Mouse (Mus musculus) neural tube, embryonic 11.5 days (tissue): ENCODE measurements around the gene Rin2. TPM values are rescaled to one million over a fixed set of nuclear protein-coding genes. Genes with fewer than 3 reads are reported as not detected.

ENCODE experiments used
- ATAC-seq: fragments of 200-750 bp; cut with Nextera tagmentation; 2 replicates; pipeline ENCODE4 v1.8.0; 2017; ENCODE audit warnings: moderate number of reproducible peaks, mild to moderate bottlenecking, moderate TSS enrichment, moderate library complexity; ENCODE audit not compliant: insufficient read depth, low FRiP score, low TSS enrichment
- DNase-seq: peaks from one replicate; pipeline ENCODE4 v3.0.0-alpha.2; 2015; ENCODE audit warnings: low spot score
- H3K27ac ChIP-seq: fragments of 300-500 bp; sonication (generic); 2 replicates; pipeline ENCODE4 v1.5.1; 2014; ENCODE audit warnings: low read depth, mild to moderate bottlenecking, low read length
- H3K27me3 ChIP-seq: fragments of 300-500 bp; sonication (generic); 2 replicates; pipeline ENCODE4 v1.6.1; 2014; ENCODE audit warnings: mild to moderate bottlenecking, low read length, mixed read lengths; ENCODE audit not compliant: control insufficient read depth, insufficient read depth
- H3K36me3 ChIP-seq: fragments of 300-500 bp; sonication (generic); 2 replicates; pipeline ENCODE4 v1.6.1; 2014; ENCODE audit warnings: mild to moderate bottlenecking, low read length, moderate library complexity, mixed read lengths; ENCODE audit not compliant: control insufficient read depth, insufficient read depth
- H3K4me1 ChIP-seq: fragments of 300-500 bp; sonication (generic); 2 replicates; pipeline ENCODE4 v1.6.1; 2014; ENCODE audit warnings: low read length, mixed read lengths; ENCODE audit not compliant: control insufficient read depth, insufficient read depth
- H3K4me2 ChIP-seq: fragments of 300-500 bp; sonication (generic); 2 replicates; pipeline ENCODE4 v1.6.1; 2014; ENCODE audit warnings: low read depth, mild to moderate bottlenecking, moderate library complexity
- H3K4me3 ChIP-seq: fragments of 300-500 bp; sonication (generic); 2 replicates; pipeline ENCODE4 v1.5.1; 2014; ENCODE audit warnings: low read depth, low read length
- H3K9ac ChIP-seq: fragments of 300-500 bp; sonication (generic); 2 replicates; pipeline ENCODE4 v1.6.1; 2014; ENCODE audit warnings: mild to moderate bottlenecking, low read length
- H3K9me3 ChIP-seq: fragments of 300-500 bp; sonication (generic); 2 replicates; pipeline ENCODE4 v1.6.1; 2016; ENCODE audit warnings: low read length; ENCODE audit not compliant: control insufficient read depth
- WGBS: fragments of 180-500 bp; shearing (Covaris S2); extraction: QIAGEN DNeasy Blood & Tissue Kit; methylation state at CpG from one replicate; pipeline ENCODE4 v1.1.7; 2014; 5-methylcytosine and 5-hydroxymethylcytosine counted together
- polyA plus RNA-seq: library from polyadenylated mRNA; unstranded; fragments of >200 nt; fragmentation: Nextera tagmentation; extraction: Ambion mirVana; gene quantifications from 2 replicates; pipeline ENCODE4 v1.2.1, GENCODE M21; 2014

The Rin2 gene
- polyA plus RNA-seq, 1 experiment from 2014 or later, result 22.0 TPM

GRCm38 (mm10) chr2:145801322-145802052 lies 126.5 kb downstream of the Rin2 start:
- Histone ChIP-seq H3K27me3 (no peaks in the 10 kb centered on the region), H3K4me3 (no peak overlapping the region), H3K9me3 (no peaks in the 10 kb centered on the region), H3K4me1 (no peaks in the 10 kb centered on the region), H3K4me2 (no peak overlapping the region), H3K27ac (no peak overlapping the region), H3K36me3 (no peaks in the 10 kb centered on the region), H3K9ac (no peak overlapping the region)
- DNase-seq, result no peak
- ATAC-seq, result no peak
- 79% methylated on average over 9 of the region's 9 CpGs for WGBS

DNA sequence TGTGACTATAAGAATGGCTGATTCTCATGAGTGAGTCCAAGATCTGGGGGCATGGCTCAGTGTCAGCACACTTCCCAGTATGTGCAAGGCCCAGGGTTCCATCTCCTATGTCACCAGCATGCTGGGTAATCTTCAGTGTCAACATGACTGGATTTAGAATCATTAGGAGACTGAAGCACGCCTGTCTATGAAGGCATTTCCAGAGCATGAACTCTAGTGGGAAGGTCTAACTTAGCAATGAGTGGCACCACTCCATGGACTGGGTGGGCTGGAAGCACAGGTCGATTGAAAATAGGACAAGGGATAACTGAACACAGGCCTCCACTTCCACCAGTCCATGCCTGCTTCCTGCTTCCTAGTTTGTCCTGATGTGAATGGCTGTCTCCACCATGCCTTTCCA lies 127.6 kb downstream of the Rin2 start:
- no peaks in the 10 kb centered on the region for H3K9me3 ChIP-seq
- ATAC-seq, result no peak
- no peaks in the 10 kb centered on the region for H3K4me1 ChIP-seq
- no peak overlapping the region for H3K4me3 ChIP-seq
- H3K36me3 ChIP-seq, result no peaks in the 10 kb centered on the region
- H3K4me2 ChIP-seq, result no peak overlapping the region
- WGBS, result 77% methylated on average over 2 of the region's 2 CpGs
- H3K27ac ChIP-seq, result no peak overlapping the region
- no peak overlapping the region for H3K9ac ChIP-seq
- DNase-seq, result no peak
- H3K27me3 ChIP-seq, result no peaks in the 10 kb centered on the region

GRCm38 (mm10) chr2:145803822-145804342 lies 128.9 kb downstream of the Rin2 start:
- Histone ChIP-seq H3K36me3 (no peaks in the 10 kb centered on the region), H3K9ac (no peak overlapping the region), H3K9me3 (no peaks in the 10 kb centered on the region), H3K4me1 (no peaks in the 10 kb centered on the region), H3K4me2 (no peak overlapping the region), H3K27ac (no peak overlapping the region), H3K4me3 (no peak overlapping the region), H3K27me3 (no peaks in the 10 kb centered on the region)
- ATAC-seq (no peak), DNase-seq (no peak)
- WGBS, result 95% methylated on average over 9 of the region's 10 CpGs

- ATAC-seq (no peak), DNase-seq (no peak)
- Histone ChIP-seq H3K9me3 (no peaks in the 10 kb centered on the region), H3K4me2 (no peak overlapping the region), H3K4me1 (no peaks in the 10 kb centered on the region), H3K36me3 (no peaks in the 10 kb centered on the region), H3K27ac (no peak overlapping the region), H3K9ac (no peak overlapping the region), H3K27me3 (no peaks in the 10 kb centered on the region), H3K4me3 (no peak overlapping the region)
- WGBS, result 95% methylated on average over 6 of the region's 6 CpGs
These were observed 129.5 kb downstream of the Rin2 start for GRCm38 (mm10) chr2:145804524-145804923.

DNA sequence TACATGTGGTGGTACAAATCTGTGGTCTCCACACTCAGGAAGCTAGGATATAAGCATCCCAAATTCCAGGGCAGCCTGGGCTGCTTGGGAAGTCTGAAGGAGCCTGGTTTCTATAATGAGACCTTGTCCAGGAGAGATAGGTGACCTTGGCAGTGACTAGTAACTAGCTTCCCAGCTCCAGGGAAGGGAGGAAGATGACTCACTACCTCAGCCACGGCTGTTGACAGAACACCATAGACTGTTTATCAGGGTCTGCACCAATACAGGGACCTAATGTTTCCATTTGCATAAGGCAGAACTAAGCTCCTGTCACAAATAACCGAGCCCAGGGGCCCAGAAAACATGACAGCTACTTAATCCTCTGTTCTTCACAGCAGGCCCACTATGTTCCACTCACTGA lies 132.3 kb downstream of the Rin2 start:
- Histone ChIP-seq H3K4me2 (no peak overlapping the region), H3K9ac (no peak overlapping the region), H3K27me3 (no peaks in the 10 kb centered on the region), H3K36me3 (no peaks in the 10 kb centered on the region), H3K27ac (no peak overlapping the region), H3K9me3 (no peaks in the 10 kb centered on the region), H3K4me1 (no peaks in the 10 kb centered on the region), H3K4me3 (no peak overlapping the region)
- DNase-seq (no peak), ATAC-seq (no peak)
- 74% methylated on average over 2 of the region's 2 CpGs for WGBS

GRCm38 (mm10) chr2:145808251-145808650 lies 133.2 kb downstream of the Rin2 start:
- DNase-seq (no peak), ATAC-seq (no peak)
- Histone ChIP-seq H3K9me3 (no peaks in the 10 kb centered on the region), H3K27me3 (no peaks in the 10 kb centered on the region), H3K4me3 (no peak overlapping the region), H3K9ac (no peak overlapping the region), H3K4me2 (no peak overlapping the region), H3K36me3 (no peaks in the 10 kb centered on the region), H3K4me1 (no peaks in the 10 kb centered on the region), H3K27ac (no peak overlapping the region)
- 95% methylated on average over 2 of the region's 2 CpGs for WGBS

GRCm38 (mm10) chr2:145808667-145809066 lies 133.7 kb downstream of the Rin2 start:
- no peak overlapping the region for H3K4me2 ChIP-seq
- H3K9ac ChIP-seq, result no peak overlapping the region
- H3K4me3 ChIP-seq, result no peak overlapping the region
- 95% methylated on average over 6 of the region's 6 CpGs for WGBS
- no peaks in the 10 kb centered on the region for H3K36me3 ChIP-seq
- no peak overlapping the region for H3K27ac ChIP-seq
- no peaks in the 10 kb centered on the region for H3K4me1 ChIP-seq
- ATAC-seq (no peak), DNase-seq (no peak)
- no peaks in the 10 kb centered on the region for H3K27me3 ChIP-seq
- no peaks in the 10 kb centered on the region for H3K9me3 ChIP-seq

GRCm38 (mm10) chr2:145810676-145811075 lies 135.7 kb downstream of the Rin2 start:
- Histone ChIP-seq H3K9me3 (0 out of 2 replicates have a peak, but pooled peaks cover under 1% of the 10 kb centered on the region), H3K9ac (no peak overlapping the region), H3K4me3 (no peak overlapping the region), H3K36me3 (no peaks in the 10 kb centered on the region), H3K4me2 (no peak overlapping the region), H3K27ac (no peak overlapping the region), H3K4me1 (no peaks in the 10 kb centered on the region), H3K27me3 (no peaks in the 10 kb centered on the region)
- ATAC-seq (no peak), DNase-seq (no peak)
- 60% methylated on average over 5 of the region's 5 CpGs for WGBS

DNA sequence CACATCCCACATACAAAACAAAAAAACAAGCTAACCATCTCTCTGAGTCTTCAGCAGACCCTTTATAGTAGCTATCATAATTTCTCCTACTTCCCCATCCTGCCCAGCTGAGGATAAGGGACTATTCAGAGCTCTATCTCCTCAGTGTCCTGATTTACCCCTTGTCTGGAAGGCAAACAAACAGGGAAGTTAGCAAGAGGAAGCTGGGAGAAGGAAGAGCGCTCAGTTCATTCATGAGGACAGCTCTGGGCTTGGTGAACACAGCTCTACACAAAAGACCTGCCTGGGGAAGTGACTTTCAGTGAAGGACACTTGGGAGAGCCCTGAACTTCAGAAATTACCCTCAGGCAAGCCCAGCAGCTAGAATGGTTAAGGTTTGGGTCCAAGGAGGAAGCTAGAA lies 137.8 kb downstream of the Rin2 start:
- Histone ChIP-seq H3K4me2 (no peak overlapping the region), H3K9ac (no peak overlapping the region), H3K27me3 (no peaks in the 10 kb centered on the region), H3K36me3 (no peaks in the 10 kb centered on the region), H3K4me3 (no peak overlapping the region), H3K4me1 (no peaks in the 10 kb centered on the region), H3K9me3 (peaks cover 10% of the 10 kb centered on the region; the same call in 1 of the 2 replicates), H3K27ac (no peak overlapping the region)
- 95% methylated on average over 1 of the region's 1 CpGs for WGBS
- no peak for ATAC-seq
- no peak for DNase-seq
